Mouse (Mus musculus) yolk sac, embryonic 10.5 days (tissue): ENCODE measurements around the gene Sptlc2.

Source experiments
- DNase-seq: peaks from one replicate; pipeline ENCODE4 v3.0.0-alpha.2; 2017; ENCODE audit warnings: low spot score

The Sptlc2 gene

DNA sequence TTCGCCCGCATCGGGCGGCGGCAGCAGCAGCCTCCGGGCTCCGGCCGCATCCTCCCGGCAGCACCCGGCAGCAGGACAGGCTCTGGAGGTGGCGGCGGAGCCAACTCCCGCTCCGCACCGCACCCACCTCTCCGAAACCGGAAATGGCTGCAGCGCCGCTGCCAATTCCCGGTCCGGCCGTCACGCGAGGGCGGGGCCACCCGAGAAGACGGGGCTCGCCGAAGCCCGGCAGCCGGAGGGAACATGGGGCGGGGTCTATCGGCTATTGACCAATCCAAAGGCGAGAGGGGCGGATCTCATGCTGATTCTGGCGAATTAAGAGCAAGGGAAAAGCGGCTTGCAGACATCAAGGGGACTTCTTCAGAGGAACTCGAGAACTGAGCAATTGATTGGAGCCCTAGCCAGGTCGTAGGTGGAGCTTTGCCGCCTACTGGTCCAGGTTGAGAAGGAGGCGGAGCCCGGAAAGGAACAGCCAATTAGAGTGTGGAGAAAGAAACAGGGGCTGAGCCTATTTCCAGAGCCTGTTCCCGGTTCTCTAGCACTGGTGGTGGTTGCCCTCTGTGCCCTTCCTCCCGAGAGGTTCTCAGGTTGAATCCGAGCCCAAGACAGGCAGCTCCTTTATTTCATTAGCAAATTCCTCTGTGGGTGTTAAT, at the start of gene Sptlc2:
Gene Sptlc2, minus strand, starts transcription at position 234 of the 653 bp plus-strand sequence.
- peak; percentile 100 for DNase-seq

- no peak for DNase-seq
These were observed 40.7 kb upstream of the Sptlc2 start for GRCm38 (mm10) chr12:87428885-87429284.

DNA sequence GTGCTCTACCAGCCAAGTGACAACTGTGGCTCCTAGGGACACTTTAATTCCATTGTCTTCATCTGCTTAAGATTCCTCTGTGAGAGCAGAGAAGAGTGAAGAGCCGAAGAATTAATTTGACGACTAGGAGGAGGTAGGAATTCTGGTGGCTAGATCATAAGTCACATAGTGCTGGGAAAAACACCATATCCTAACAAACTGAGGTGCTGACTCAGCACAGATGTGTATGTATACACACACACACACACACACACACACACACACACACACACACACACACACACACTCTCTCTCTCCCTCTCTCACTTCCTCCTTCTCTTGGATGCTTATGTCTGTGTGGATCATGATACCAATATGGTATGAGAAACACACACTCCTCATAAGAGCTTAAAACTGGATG, 40.1 kb upstream of the Sptlc2 start:
- DNase-seq: no peak

DNA sequence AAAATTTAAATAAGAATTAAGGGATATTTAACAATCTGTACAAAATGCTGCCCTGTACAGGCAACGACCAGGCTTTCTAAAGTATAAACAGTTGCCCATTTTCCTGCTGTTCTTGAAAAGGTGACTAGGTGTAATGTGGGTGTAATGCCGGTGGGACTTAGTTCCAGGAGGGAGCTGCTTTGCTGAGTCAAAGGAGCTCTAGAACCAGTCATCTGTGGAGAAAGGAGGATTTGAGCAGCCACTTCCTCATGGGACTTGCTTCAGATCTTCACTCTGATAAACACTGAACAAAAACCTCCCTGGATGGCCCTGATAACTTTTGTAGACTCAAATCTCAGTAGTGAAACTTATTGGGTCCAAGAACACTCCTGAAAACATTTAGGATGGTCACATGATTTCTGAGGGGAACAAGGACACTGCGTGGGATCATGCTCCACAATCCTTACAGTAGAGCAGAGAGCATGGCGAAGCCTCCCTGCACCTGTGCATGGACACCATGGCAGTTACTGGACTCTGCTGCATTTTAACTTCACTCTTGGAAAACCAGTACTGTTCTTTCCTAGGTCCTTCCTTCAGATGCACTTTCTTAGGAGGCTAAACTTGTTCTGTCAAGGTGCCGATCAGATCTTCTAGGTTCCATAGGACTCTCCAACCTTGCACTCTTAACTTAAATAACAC, 38.3 kb upstream of the Sptlc2 start:
- DNase-seq: no peak

DNA sequence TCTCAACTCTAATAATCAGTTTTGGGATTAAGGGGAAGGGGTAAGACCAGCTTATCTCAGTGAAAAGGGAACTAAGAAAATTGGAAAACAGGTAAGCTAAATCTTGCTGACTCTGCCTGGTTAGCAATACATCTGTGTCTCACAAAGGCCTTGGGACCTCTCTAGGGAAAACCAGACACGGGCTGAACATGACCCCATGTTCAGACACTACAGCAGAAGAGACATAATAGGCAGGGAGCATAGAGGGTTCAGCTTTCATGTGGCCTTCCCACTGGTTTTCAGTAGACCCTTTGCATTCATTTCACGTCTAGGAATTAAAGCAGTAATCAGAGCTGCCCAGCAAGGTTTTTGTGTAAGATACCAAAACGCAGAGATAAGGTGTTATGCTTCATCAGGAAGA, 36.4 kb upstream of the Sptlc2 start:
- no peak for DNase-seq

DNA sequence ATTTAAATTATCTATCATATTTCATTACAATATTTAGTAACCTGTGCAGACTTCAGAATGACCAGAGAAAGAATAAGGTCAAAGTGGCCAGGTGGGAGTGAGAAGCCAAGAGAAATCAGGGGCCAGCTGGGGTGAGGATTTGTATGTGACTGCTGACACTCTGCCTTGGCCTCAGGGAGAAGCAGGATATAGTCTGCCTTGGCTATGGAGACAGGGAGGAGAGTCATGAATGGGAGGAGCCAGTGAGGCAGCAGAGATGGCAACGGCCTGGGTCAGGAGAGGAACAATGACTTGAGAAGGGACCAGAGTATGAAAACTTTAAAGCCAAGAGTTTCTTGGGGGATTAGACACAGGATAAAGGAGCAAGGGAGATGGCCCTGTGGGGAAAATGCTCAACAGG, 35.5 kb upstream of the Sptlc2 start:
- DNase-seq: no peak

GRCm38 (mm10) chr12:87421708-87422507, 33.8 kb upstream of the Sptlc2 start:
- DNase-seq: no peak

GRCm38 (mm10) chr12:87419974-87420485, 31.9 kb upstream of the Sptlc2 start:
- DNase-seq: no peak

DNA sequence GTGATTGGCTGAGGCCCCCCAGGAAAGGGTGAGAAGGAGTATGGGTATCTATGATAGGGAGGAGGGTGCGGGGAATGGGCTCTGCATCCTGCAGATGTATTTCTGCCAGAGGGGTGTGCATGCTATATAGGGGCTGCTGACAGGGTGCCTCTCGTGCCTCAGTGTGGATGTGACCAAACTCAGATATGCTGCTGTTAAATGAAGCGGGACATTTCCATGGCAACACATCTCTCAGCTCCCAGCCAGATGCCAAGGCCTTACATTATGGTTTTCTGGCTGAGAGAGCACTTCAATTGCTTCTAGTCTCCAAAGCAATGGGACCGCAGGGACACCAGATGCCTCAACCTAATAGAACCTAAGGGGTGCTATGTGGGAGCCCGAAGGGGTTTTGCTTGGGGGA, 30.8 kb upstream of the Sptlc2 start:
- no peak for DNase-seq

DNA sequence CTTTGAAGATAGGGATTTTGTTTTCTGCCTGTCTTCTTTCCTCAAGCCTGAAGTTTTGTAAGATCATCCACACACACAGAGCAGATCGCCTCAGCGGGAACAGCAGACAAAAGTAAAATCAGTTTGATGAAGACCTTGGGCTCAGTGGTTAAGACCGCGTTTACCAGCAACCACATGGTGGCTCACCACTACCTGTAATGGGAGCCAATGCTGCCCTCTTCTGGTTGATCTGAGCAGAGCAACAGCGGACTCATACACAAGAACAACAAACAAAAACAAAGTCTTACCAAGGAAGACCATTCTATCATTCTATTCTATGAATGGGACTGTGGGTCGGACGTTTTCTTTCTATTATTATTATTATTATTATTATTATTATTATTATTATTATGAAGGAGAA, 28.5 kb upstream of the Sptlc2 start:
- no peak for DNase-seq

DNA sequence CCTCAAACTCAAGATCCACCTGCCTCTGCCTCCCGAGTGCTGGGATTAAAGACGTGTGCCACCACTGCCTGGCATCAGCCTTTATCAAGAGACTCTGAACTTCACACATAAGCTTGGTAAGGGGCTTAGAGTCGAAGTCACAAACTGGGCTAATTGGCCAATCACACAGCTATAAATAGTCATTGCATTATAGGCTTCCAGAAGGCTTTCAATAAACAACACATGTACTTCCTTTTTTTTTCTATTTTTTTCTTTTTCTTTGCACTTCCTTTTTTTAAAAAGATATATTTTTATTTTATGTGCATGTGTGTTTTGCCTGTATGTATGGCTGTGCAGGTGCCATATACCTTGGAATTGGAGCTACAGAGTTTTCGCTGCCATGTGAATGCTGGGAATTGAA, 27.2 kb upstream of the Sptlc2 start:
- DNase-seq: no peak

- no peak for DNase-seq
These were observed 25.1 kb upstream of the Sptlc2 start for GRCm38 (mm10) chr12:87413179-87413790.

DNA sequence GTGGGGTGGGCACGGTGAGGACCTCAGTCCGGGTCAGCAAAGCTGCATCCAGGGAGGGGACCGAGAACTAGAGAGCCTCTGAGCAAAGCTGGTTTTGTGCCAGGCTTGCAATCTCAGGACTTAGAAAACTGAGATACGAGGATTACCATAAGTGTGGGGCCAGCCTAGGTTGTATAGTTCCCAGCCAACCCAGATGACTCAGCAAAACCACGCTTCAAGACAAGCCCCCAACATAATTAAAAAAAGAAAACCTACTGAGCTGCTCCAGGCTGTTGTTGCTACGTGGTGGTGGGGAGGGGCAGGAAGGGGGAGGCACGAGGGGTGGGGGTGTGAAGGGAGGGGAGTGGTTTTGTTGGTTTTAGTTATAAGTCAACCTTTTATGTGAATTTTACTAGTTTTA, 22.8 kb upstream of the Sptlc2 start:
- no peak for DNase-seq

DNA sequence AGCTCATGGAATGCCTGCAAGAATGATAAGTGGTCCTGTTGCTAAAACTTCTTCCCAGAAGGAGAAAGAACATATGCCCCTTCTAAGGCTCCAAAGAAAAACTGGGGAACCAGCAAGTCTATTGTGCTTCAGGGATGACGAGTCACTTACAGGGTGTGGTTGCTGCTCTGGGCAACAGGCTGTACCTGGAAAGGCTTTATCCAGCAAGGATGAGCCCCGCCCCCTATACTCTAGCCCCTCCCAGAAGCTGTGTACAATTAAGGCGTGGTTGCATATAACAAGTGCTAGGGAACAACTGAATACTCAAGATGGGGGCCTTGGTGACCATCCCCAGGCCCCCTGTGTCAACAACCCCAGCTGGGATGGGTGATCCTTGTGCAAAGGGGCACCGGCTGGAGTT, 21.0 kb upstream of the Sptlc2 start:
- DNase-seq: no peak

DNA sequence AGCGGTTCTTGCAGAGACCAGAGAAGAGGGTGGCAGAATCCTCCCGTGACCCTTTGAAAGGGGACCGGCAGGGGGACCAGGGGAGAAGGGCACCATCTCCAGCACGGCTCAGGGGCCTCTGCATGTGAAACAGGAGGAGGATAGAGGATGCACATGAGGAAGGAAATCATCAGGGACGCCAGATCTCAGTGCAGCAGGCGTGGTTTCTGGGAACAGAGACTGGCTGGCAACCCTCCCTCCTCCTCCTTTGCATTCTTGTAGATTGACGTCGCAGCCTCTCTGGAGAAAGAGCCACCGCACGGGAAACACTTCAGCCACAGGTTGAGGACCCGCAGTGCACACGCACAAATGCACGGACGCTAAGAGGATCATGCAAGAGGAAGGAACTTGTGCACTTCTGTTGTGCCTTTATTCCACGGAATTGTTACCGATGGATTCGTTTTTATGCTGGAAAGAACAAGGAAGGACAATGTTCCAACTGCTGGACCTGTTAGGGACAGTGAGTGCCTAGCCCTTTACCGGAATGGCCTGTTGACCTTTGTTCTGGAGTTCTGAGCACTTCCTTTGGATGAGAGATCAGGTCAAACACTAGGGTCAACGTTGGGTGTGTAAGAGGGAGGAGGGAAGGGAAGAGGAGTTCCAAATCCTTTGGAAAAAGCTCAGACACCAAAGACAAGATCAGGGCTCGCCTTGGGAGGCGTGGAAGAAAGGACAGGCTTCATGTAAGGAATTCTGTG, 19.9 kb upstream of the Sptlc2 start:
- DNase-seq: peak; percentile 82

GRCm38 (mm10) chr12:87405721-87406120, 17.6 kb upstream of the Sptlc2 start:
- DNase-seq: no peak

DNA sequence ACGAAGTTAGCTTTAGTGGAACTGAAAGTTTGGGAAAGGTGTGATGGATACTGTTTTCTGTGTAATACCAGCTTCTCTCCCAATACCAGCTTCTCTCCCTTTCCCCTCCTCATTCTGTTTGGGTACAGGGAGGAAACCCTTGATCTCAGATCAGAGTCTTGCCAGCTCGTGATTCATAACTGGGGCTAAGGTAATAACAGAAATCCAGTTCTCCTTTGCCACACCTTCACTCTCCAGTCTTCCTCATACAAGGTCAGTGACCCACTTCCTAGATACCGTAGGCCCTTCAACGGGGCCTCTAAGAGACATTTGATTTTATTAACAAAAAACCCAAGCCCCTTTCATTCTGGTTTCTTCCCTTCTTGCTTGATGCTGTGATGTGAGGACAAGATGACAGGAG, 17.0 kb upstream of the Sptlc2 start:
- DNase-seq: no peak

GRCm38 (mm10) chr12:87401883-87402282, 13.7 kb upstream of the Sptlc2 start:
- DNase-seq: no peak

GRCm38 (mm10) chr12:87399119-87399819, 11.1 kb upstream of the Sptlc2 start:
- peak; percentile 58 for DNase-seq

GRCm38 (mm10) chr12:87397811-87398417, 9.8 kb upstream of the Sptlc2 start:
- DNase-seq: peak; percentile 49

DNA sequence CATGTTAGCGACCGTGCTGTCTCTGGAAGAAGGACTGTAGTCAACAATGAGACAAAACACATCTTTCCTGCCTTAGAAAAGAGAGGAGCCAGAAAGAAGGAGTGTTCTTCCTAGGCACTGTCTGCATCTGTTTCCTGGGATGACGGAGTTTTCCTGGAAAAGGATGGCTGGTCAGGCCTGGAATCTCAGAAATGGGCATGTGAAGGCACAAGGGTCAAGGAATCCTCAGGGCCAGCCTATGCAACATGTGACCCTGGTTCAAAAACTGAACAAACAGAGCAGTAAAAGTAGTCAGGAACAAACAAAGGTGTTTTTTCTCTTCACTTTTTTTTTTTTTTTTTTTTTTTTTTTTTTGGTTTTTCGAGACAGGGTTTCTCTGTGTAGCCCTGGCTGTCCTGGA, 9.0 kb upstream of the Sptlc2 start:
- peak; percentile 82 for DNase-seq
